Mouse (Mus musculus): ENCODE measurements around the gene Ceacam16. TPM values are rescaled to one million over a fixed set of nuclear protein-coding genes. Genes with fewer than 3 reads are reported as not detected.

Ceacam16 gene
- polyA plus RNA-seq, 1 experiment from 2014 or later, result not detected

DNA sequence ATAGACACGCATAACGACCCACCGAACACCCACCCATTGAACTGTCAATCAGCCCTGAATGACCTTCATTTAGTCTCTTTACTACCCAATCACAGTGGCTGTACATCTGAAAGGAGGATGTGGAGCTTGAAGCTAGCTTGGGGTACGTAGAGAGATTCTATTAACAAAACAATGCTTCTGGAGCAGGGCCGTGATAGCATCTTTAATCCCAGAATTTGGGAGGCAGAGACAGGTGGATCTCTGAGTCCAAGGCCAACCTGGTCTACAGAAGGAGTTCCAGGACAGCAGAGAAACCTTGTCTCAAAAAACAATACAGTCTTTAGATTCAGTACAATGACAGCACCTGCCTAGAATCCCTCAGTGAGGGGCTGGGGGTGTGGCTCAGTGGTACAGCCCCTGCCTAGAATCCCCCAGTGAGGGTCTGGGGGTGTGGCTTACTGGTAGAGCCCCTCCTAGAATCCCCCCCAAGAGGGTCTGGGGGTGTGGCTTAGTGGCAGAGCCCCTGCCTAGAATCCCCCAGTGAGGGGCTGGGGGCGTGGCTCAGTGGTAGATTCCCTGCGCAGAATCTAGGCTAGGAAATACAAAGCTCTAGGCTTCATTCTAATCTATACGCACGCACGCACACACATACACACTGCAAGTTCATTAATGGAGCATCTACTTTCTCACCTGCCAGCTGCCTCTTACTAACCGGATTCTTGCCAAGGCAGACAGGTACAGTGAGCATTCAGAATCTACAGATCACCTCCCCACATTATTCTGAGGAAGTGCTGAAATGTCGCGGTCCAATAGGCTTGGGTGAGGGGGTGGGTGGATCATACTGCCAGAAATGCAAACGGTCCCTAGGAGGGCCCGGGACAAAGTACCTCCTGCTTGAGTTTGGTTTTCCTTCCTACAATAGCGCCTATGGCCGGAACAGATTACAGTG is 45.5 kb downstream of the Ceacam16 start:
- no peak for DNase-seq (ENCODE audit: low spot score)
- Histone ChIP-seq H3K4me3 (ENCODE audit: low read depth, low read length) (peak overlapping the region; percentile 36), H3K27me3 (replicated peaks; ENCODE audit: control insufficient read depth, insufficient read depth, low read length) (peaks cover 18% of the 10 kb centered on the region; the same call in 1 of the 2 replicates), H3K4me1 (replicated peaks; ENCODE audit: control insufficient read depth, insufficient read depth, low read length) (peaks cover 31% of the 10 kb centered on the region), H3K9ac (ENCODE audit: low read length) (peak overlapping the region; percentile 25; the same call in 1 of the 2 replicates), H3K36me3 (ENCODE audit: control insufficient read depth, insufficient read depth, low read length) (no peaks in the 10 kb centered on the region), H3K4me2 (ENCODE audit: low read length) (peak overlapping the region; percentile 61), H3K27ac (ENCODE audit: low read depth) (peak overlapping the region; percentile 69; the same call in 1 of the 2 replicates), H3K9me3 (ENCODE audit: control insufficient read depth, low read length) (peaks cover 2% of the 10 kb centered on the region; the same call in 1 of the 2 replicates)
- WGBS, result 34% methylated on average over 17 of the region's 17 CpGs
- ATAC-seq (replicated peaks; ENCODE audit: low FRiP score, low TSS enrichment, low read depth), result no peak

- Histone ChIP-seq H3K9ac (ENCODE audit: low read length) (no peak overlapping the region), H3K4me3 (ENCODE audit: low read depth, low read length) (no peak overlapping the region), H3K36me3 (ENCODE audit: control insufficient read depth, insufficient read depth, low read length) (no peaks in the 10 kb centered on the region), H3K4me2 (ENCODE audit: low read length) (no peak overlapping the region), H3K4me1 (replicated peaks; ENCODE audit: control insufficient read depth, insufficient read depth, low read length) (peaks cover 27% of the 10 kb centered on the region), H3K27me3 (replicated peaks; ENCODE audit: control insufficient read depth, insufficient read depth, low read length) (peaks cover 36% of the 10 kb centered on the region), H3K9me3 (ENCODE audit: control insufficient read depth, low read length) (no peaks in the 10 kb centered on the region), H3K27ac (ENCODE audit: low read depth) (no peak overlapping the region)
- 77% methylated on average over 6 of the region's 6 CpGs for WGBS
- no peak for ATAC-seq (replicated peaks; ENCODE audit: low FRiP score, low TSS enrichment, low read depth)
- DNase-seq (ENCODE audit: low spot score), result no peak
Measured at GRCm38 (mm10) chr7:19813579-19814122, 47.4 kb downstream of the Ceacam16 start.

GRCm38 (mm10) chr7:19813161-19813560 is 47.9 kb downstream of the Ceacam16 start:
- DNase-seq (ENCODE audit: low spot score) (no peak), ATAC-seq (replicated peaks; ENCODE audit: low FRiP score, low TSS enrichment, low read depth) (no peak)
- H3K27ac ChIP-seq (ENCODE audit: low read depth), result no peak overlapping the region
- 81% methylated on average over 4 of the region's 4 CpGs for WGBS
- H3K9me3 ChIP-seq (ENCODE audit: control insufficient read depth, low read length), result no peaks in the 10 kb centered on the region
- no peak overlapping the region for H3K9ac ChIP-seq (ENCODE audit: low read length)
- peaks cover 38% of the 10 kb centered on the region for H3K27me3 ChIP-seq (replicated peaks; ENCODE audit: control insufficient read depth, insufficient read depth, low read length)
- no peak overlapping the region for H3K4me3 ChIP-seq (ENCODE audit: low read depth, low read length)
- no peaks in the 10 kb centered on the region for H3K36me3 ChIP-seq (ENCODE audit: control insufficient read depth, insufficient read depth, low read length)
- peaks cover 23% of the 10 kb centered on the region for H3K4me1 ChIP-seq (replicated peaks; ENCODE audit: control insufficient read depth, insufficient read depth, low read length)
- no peak overlapping the region for H3K4me2 ChIP-seq (ENCODE audit: low read length)

- H3K9ac ChIP-seq (ENCODE audit: low read length), result no peak overlapping the region
- peaks cover 4% of the 10 kb centered on the region; the same call in 1 of the 2 replicates for H3K4me1 ChIP-seq (replicated peaks; ENCODE audit: control insufficient read depth, insufficient read depth, low read length)
- no peak overlapping the region for H3K4me3 ChIP-seq (ENCODE audit: low read depth, low read length)
- DNase-seq (ENCODE audit: low spot score) (peak; percentile 78), ATAC-seq (replicated peaks; ENCODE audit: low FRiP score, low TSS enrichment, low read depth) (peak; percentile 45; the same call in 1 of the 2 replicates)
- no peak overlapping the region for H3K27ac ChIP-seq (ENCODE audit: low read depth)
- peak overlapping the region; percentile 35 for H3K4me2 ChIP-seq (ENCODE audit: low read length)
- H3K9me3 ChIP-seq (ENCODE audit: control insufficient read depth, low read length), result no peaks in the 10 kb centered on the region
- no peaks in the 10 kb centered on the region for H3K36me3 ChIP-seq (ENCODE audit: control insufficient read depth, insufficient read depth, low read length)
- WGBS, result 10% methylated on average over 22 of the region's 22 CpGs
- peaks cover 38% of the 10 kb centered on the region for H3K27me3 ChIP-seq (replicated peaks; ENCODE audit: control insufficient read depth, insufficient read depth, low read length)
Measured at GRCm38 (mm10) chr7:19811114-19811513, 50.0 kb downstream of the Ceacam16 start.

- Histone ChIP-seq H3K27me3 (replicated peaks; ENCODE audit: control insufficient read depth, insufficient read depth, low read length) (peaks cover 38% of the 10 kb centered on the region), H3K9ac (ENCODE audit: low read length) (no peak overlapping the region), H3K4me3 (ENCODE audit: low read depth, low read length) (no peak overlapping the region; the same call in 1 of the 2 replicates), H3K9me3 (ENCODE audit: control insufficient read depth, low read length) (no peaks in the 10 kb centered on the region), H3K36me3 (ENCODE audit: control insufficient read depth, insufficient read depth, low read length) (no peaks in the 10 kb centered on the region), H3K4me2 (ENCODE audit: low read length) (peak overlapping the region; percentile 22; the same call in 1 of the 2 replicates), H3K4me1 (replicated peaks; ENCODE audit: control insufficient read depth, insufficient read depth, low read length) (0 out of 2 replicates have a peak, but pooled peaks cover 4% of the 10 kb centered on the region), H3K27ac (ENCODE audit: low read depth) (no peak overlapping the region)
- WGBS, result 11% methylated on average over 27 of the region's 27 CpGs
- DNase-seq (ENCODE audit: low spot score), result no peak
- ATAC-seq (replicated peaks; ENCODE audit: low FRiP score, low TSS enrichment, low read depth), result no peak
Measured at GRCm38 (mm10) chr7:19809369-19809768, 51.7 kb downstream of the Ceacam16 start.

DNA sequence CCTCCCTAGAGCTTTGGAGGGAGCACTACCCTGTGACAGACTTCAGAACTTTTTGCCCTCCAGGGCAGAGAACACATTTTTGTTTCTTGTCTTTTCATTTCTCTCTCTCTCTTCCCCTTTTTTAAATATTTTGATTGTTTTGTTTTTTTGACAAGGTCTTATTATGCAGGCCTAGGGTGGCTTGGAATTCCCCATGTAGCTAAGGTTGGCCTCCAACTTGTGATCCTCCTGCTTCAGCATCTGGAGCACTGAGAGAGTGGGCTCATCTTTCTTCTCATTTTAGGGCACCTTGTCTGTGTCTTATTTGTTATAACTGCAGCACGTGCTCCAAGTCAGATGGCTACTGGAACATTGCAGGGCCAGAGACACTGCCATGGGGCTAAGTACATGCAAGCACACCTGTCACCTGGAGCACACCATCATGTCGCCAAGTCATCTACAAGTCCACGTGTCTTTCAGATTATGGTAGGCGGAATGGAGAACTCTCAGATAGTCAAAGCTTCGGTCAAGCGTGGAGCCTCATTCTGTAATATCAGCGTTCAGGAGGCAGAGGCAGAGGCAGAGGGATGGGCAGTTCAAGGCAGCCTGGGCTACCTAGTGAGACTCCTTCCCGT is 54.6 kb downstream of the Ceacam16 start:
- Histone ChIP-seq H3K9ac (ENCODE audit: low read length) (no peak overlapping the region), H3K27ac (ENCODE audit: low read depth) (no peak overlapping the region), H3K27me3 (replicated peaks; ENCODE audit: control insufficient read depth, insufficient read depth, low read length) (peaks cover 29% of the 10 kb centered on the region), H3K9me3 (ENCODE audit: control insufficient read depth, low read length) (no peaks in the 10 kb centered on the region), H3K4me2 (ENCODE audit: low read length) (no peak overlapping the region), H3K36me3 (ENCODE audit: control insufficient read depth, insufficient read depth, low read length) (no peaks in the 10 kb centered on the region), H3K4me3 (ENCODE audit: low read depth, low read length) (no peak overlapping the region), H3K4me1 (replicated peaks; ENCODE audit: control insufficient read depth, insufficient read depth, low read length) (0 out of 2 replicates have a peak, but pooled peaks cover 4% of the 10 kb centered on the region)
- 81% methylated on average over 8 of the region's 8 CpGs for WGBS
- no peak for ATAC-seq (replicated peaks; ENCODE audit: low FRiP score, low TSS enrichment, low read depth)
- no peak for DNase-seq (ENCODE audit: low spot score)

- peak; percentile 91 for DNase-seq (ENCODE audit: low spot score)
- H3K36me3 ChIP-seq (ENCODE audit: control insufficient read depth, insufficient read depth, low read length), result no peaks in the 10 kb centered on the region
- H3K4me2 ChIP-seq (ENCODE audit: low read length), result no peak overlapping the region
- no peaks in the 10 kb centered on the region for H3K9me3 ChIP-seq (ENCODE audit: control insufficient read depth, low read length)
- no peak overlapping the region for H3K27ac ChIP-seq (ENCODE audit: low read depth)
- H3K27me3 ChIP-seq (replicated peaks; ENCODE audit: control insufficient read depth, insufficient read depth, low read length), result no peaks in the 10 kb centered on the region
- H3K4me3 ChIP-seq (ENCODE audit: low read depth, low read length), result no peak overlapping the region
- no peaks in the 10 kb centered on the region for H3K4me1 ChIP-seq (replicated peaks; ENCODE audit: control insufficient read depth, insufficient read depth, low read length)
- WGBS, result 18% methylated on average over 7 of the region's 7 CpGs
- no peak overlapping the region for H3K9ac ChIP-seq (ENCODE audit: low read length)
- no peak for ATAC-seq (replicated peaks; ENCODE audit: low FRiP score, low TSS enrichment, low read depth)
Measured at GRCm38 (mm10) chr7:19802995-19803394, 58.1 kb downstream of the Ceacam16 start.
